ENCODE assay signal across 1 mouse cellular context in genomic region chr11:102156786-102157089, GRCm38 (mm10).
TF ChIP-seq lines count a peak whose summit lies in the region.

No protein-coding gene starts in this region.

TF ChIP-seq in CH12.LX, 34 proteins besides CTCF, POLR2A, EP300 and RAD21:
- TF ChIP-seq ELF1 (IDR thresholded peaks at IDR 0.05; ENCODE audit: low read depth, low read length): no peak
- TF ChIP-seq HCFC1 (IDR thresholded peaks at IDR 0.05; ENCODE audit: low read depth, low read length): no peak
- no peak for TF ChIP-seq NRF1 (IDR thresholded peaks at IDR 0.05; ENCODE audit: low read depth, low read length)
- TF ChIP-seq SIN3A (IDR thresholded peaks at IDR 0.05; ENCODE audit: low read length): no peak
- no peak for TF ChIP-seq MEF2A (IDR thresholded peaks at IDR 0.05; ENCODE audit: borderline replicate concordance, low read depth, low read length)
- TF ChIP-seq JUND (conservative IDR thresholded peaks at IDR 0.05; ENCODE audit: low read depth, low read length): no peak
- no peak for TF ChIP-seq USF2 (conservative IDR thresholded peaks at IDR 0.05; ENCODE audit: low read depth, low read length)
- TF ChIP-seq ZKSCAN1 (IDR thresholded peaks at IDR 0.05; ENCODE audit: borderline replicate concordance, low read depth, low read length): no peak
- no peak for TF ChIP-seq KAT2A (IDR thresholded peaks at IDR 0.05; ENCODE audit: insufficient replicate concordance, low read length)
- no peak for TF ChIP-seq POLR2AphosphoS2 (IDR thresholded peaks at IDR 0.05; ENCODE audit: low read depth, low read length)
- TF ChIP-seq BHLHE40 (IDR thresholded peaks at IDR 0.05; ENCODE audit: low read depth, low read length): no peak
- no peak for TF ChIP-seq ETS1 (conservative IDR thresholded peaks at IDR 0.05; ENCODE audit: low read depth, low read length)
- TF ChIP-seq SMC3 (IDR thresholded peaks at IDR 0.05; ENCODE audit: low read depth, low read length): no peak
- no peak for TF ChIP-seq MXI1 (IDR thresholded peaks at IDR 0.05; ENCODE audit: low read depth, low read length)
- TF ChIP-seq E2F4 (IDR thresholded peaks at IDR 0.05; ENCODE audit: insufficient replicate concordance, low read depth, low read length): no peak
- TF ChIP-seq CHD2 (IDR thresholded peaks at IDR 0.05; ENCODE audit: low read length): no peak
